Mouse (Mus musculus) hindbrain, embryonic 15.5 days (tissue): ENCODE results near the gene F10. TPM values are rescaled to one million over a fixed set of nuclear protein-coding genes. Genes with fewer than 3 reads are reported as not detected.
A peak's percentile ranks its signal among the peaks of the same experiment; 100 is the strongest.
"Not testable (repeated sequence)": the region's sequence is repeated elsewhere in the genome, so short reads cannot be mapped to it uniquely, and the experiment has no call there.

Source experiments
- ATAC-seq: fragments of 200-750 bp; cut with Nextera tagmentation; 2 replicates; pipeline ENCODE4 v1.8.0; 2017; ENCODE audit warnings: low read depth, moderate number of reproducible peaks, moderate TSS enrichment; ENCODE audit not compliant: low FRiP score
- H3K27ac ChIP-seq: fragments of 300-500 bp; sonication (generic); replicated peaks from 2 replicates; pipeline ENCODE4 v1.5.1; 2015; ENCODE audit warnings: mild to moderate bottlenecking, inconsistent platforms
- H3K27me3 ChIP-seq: fragments of 300-500 bp; sonication (generic); 2 replicates; pipeline ENCODE4 v1.6.1; 2015; ENCODE audit warnings: control low read depth, inconsistent platforms
- H3K36me3 ChIP-seq: fragments of 300-500 bp; sonication (generic); 2 replicates; pipeline ENCODE4 v1.6.1; 2015; ENCODE audit warnings: control low read depth, inconsistent platforms
- H3K4me1 ChIP-seq: fragments of 300-500 bp; sonication (generic); replicated peaks from 2 replicates; pipeline ENCODE4 v1.6.1; 2015; ENCODE audit warnings: control low read depth, inconsistent platforms
- H3K4me2 ChIP-seq: fragments of 300-500 bp; sonication (generic); 2 replicates; pipeline ENCODE4 v1.6.1; 2015; ENCODE audit warnings: moderate library complexity, mild to moderate bottlenecking, inconsistent platforms
- H3K4me3 ChIP-seq: fragments of 300-500 bp; sonication (generic); 2 replicates; pipeline ENCODE4 v1.5.1; 2015; ENCODE audit warnings: mild to moderate bottlenecking, inconsistent platforms
- H3K9ac ChIP-seq: fragments of 300-500 bp; sonication (generic); 2 replicates; pipeline ENCODE4 v1.6.1; 2015; ENCODE audit warnings: inconsistent platforms
- H3K9me3 ChIP-seq: fragments of 300-500 bp; sonication (generic); 2 replicates; pipeline ENCODE4 v1.6.1; 2016; ENCODE audit warnings: control low read depth, inconsistent platforms
- WGBS: fragments of 180-500 bp; shearing (Covaris S2); methylation state at CpG from one replicate; pipeline ENCODE4 v1.1.7; 2015; 5-methylcytosine and 5-hydroxymethylcytosine counted together
- polyA plus RNA-seq: library from polyadenylated mRNA; unstranded; fragments of >200 nt; fragmentation: Nextera tagmentation; extraction: Ambion mirVana; gene quantifications from 2 replicates; pipeline ENCODE4 v1.2.1, GENCODE M21; 2015

Gene F10
- polyA plus RNA-seq, 1 experiment from 2014 or later = 0.17 TPM

DNA sequence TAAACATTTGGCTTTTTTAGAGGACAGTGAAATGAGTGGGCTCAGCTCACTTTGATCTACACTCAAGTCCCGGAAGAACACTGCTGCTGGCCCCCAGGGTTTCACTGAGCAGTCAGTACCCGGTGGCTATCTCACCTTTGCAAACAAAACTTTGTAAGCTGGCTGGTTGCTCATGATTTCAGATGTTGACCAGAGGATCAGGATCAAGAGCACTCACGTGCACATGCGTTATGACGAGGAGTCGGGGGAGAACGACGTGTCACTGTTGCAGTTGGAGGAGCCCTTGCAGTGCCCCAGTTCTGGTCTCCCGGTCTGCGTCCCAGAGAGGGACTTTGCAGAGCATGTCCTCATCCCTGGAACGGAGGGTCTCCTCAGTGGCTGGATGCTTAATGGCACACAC lies 36.1 kb downstream of the F10 start:
- Histone ChIP-seq H3K4me2 (no peak overlapping the region), H3K27ac (no peak overlapping the region), H3K4me3 (no peak overlapping the region), H3K36me3 (peaks cover 47% of the 10 kb centered on the region), H3K9me3 (no peaks in the 10 kb centered on the region), H3K9ac (no peak overlapping the region), H3K4me1 (no peaks in the 10 kb centered on the region), H3K27me3 (no peaks in the 10 kb centered on the region)
- no peak for ATAC-seq
- 97% methylated on average over 11 of the region's 11 CpGs for WGBS

DNA sequence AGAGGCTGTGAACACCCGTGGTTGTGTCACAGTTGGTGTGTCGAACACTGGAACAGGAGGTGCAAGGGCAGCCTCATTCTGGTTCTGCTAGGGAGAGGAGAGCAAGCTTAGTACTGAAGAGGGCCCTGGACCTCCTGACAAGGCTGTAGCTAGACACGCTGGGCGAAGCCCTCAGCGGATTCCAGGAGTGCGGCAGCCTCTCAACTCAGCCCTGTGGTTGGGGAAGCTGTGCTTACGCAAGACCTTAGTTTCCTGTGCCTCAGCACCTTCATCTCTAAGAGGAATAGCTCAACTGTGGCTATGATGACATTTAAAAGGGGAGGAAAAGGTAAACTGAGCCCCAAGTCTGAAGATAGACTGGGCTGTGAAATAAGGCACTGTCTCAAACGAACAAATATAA lies 37.9 kb downstream of the F10 start:
- no peaks in the 10 kb centered on the region for H3K27me3 ChIP-seq
- H3K27ac ChIP-seq = no peak overlapping the region
- 95% methylated on average over 8 of the region's 8 CpGs for WGBS
- no peak for ATAC-seq
- H3K36me3 ChIP-seq = peaks cover 65% of the 10 kb centered on the region
- H3K4me3 ChIP-seq = no peak overlapping the region
- no peaks in the 10 kb centered on the region for H3K9me3 ChIP-seq
- no peak overlapping the region for H3K4me2 ChIP-seq
- no peak overlapping the region for H3K9ac ChIP-seq
- no peaks in the 10 kb centered on the region for H3K4me1 ChIP-seq

DNA sequence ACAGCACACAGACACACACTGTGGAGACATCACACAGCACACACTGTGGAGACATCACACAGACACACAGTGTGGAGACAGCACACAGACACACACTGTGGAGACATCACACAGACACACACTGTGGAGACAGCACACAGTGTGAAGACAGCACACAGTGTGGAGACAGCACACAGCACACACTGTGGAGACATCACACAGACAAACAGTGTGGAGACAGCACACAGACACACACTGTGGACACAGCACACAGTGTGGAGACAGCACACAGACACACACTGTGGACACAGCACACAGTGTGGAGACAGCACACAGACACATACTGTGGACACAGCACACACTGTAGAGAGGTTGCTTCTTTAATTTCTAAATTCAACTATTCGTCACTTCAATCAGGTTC lies 38.5 kb downstream of the F10 start:
- H3K9ac ChIP-seq, H3K4me2 ChIP-seq, H3K4me1 ChIP-seq, H3K27ac ChIP-seq, H3K27me3 ChIP-seq, H3K4me3 ChIP-seq, ATAC-seq, H3K9me3 ChIP-seq: not testable (repeated sequence)
- H3K36me3 ChIP-seq = peaks cover 70% of the 10 kb centered on the region
- 98% methylated on average over 1 of the region's 1 CpGs for WGBS

DNA sequence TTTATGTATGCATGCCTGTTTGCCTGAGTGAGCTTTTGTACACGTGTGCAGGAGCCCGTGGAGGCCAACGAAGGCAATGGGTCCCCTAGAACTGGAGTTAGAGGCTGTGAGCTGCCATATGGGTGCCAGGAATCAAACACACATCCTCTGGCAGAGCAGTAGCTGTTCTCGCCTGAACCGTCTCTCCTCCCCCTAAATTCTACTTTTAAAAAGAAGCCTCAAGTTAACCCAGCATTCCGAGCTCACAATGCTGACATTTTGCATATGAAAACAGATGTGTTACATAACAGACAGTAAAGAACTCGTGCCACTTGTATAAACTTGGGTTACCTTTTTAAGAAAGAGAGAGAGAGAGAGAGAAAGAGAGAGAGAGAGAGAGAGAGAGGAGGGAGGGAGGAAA lies 40.4 kb downstream of the F10 start:
- no peak overlapping the region for H3K27ac ChIP-seq
- WGBS = 91% methylated on average over 7 of the region's 7 CpGs
- H3K9me3 ChIP-seq = no peaks in the 10 kb centered on the region
- ATAC-seq = no peak
- H3K27me3 ChIP-seq = no peaks in the 10 kb centered on the region
- no peak overlapping the region for H3K9ac ChIP-seq
- H3K4me3 ChIP-seq = no peak overlapping the region
- H3K36me3 ChIP-seq = peaks cover 82% of the 10 kb centered on the region
- no peaks in the 10 kb centered on the region for H3K4me1 ChIP-seq
- H3K4me2 ChIP-seq = no peak overlapping the region

DNA sequence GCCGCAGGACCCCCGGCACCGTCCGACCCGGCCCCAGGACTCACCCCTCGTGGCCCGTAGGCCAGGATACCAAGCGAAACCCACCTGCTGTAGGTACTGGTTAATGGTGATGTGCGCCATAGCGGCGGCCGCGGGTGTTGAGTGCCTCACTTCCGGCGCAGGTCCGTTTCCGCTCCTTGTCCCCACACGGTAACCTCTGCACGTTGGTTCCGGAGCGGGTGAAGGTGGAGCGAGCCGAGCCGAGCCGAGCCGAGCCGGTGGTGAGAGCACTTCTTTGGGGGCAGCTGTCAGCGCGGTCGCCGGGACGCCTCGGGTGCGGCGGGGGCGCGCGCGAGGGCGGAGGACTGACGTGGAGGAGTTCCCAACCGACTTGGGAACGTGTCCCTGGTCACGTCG lies 67.6 kb downstream of the F10 start:
- H3K4me2 ChIP-seq = peak overlapping the region; percentile 97
- WGBS = under 1% methylated on average over 45 of the region's 45 CpGs
- peak overlapping the region; percentile 92 for H3K4me3 ChIP-seq
- H3K9me3 ChIP-seq = no peaks in the 10 kb centered on the region
- H3K36me3 ChIP-seq = peaks cover 5% of the 10 kb centered on the region
- ATAC-seq = peak; percentile 84
- peak overlapping the region; percentile 81 for H3K9ac ChIP-seq
- H3K4me1 ChIP-seq = peaks cover 26% of the 10 kb centered on the region
- H3K27ac ChIP-seq = peak overlapping the region; percentile 95
- H3K27me3 ChIP-seq = no peaks in the 10 kb centered on the region

DNA sequence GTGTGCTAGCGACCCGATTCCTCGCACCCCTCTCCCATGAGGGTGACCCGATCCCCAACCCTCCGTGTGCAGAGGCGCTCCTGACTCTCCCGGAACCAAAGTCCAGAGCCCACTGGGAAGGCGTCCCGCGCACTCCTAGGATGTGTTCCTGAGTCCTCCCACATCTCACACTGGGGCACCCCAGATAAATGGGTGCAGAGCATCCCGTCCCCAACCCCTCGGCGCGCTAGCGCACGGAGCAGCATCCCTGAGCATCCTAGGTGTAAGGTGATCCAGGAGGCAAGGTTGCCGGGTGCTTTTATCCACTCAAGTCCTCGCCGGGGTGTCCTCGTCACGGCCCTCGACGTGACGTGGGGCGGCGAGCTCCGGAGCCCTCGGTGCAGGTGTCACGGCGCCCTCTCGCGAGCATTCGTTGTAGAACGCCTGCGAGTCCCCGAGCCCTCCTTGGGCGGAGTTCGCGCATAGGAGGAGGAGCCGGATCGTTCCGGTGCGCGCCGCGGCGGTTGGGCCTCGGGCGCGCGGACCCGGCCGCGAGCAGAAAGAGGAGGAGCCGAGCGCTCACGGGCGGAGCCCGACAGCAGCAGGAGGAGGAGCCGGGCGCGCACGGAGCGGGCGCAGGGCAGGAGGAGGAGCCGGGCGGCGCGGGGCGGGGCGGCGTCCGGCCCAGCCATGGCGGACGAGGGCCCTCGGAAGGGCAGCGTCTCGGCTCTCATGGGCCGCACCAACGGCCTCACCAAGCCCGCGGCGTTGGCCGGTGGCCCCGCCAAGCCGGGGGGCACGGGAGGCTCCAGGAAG lies 68.2 kb downstream of the F10 start, which contains the start of the genes Pcid2 and Cul4a:
TSS of gene Pcid2 (minus strand) at position 373 of the 795 bp plus-strand sequence.
TSS of gene Cul4a (plus strand) at position 535 of the 795 bp plus-strand sequence.
- ATAC-seq = peak; percentile 96
- H3K9me3 ChIP-seq = no peaks in the 10 kb centered on the region
- peak within 1 kb of the TSS; percentile 97 for H3K4me2 ChIP-seq
- peak within 1 kb of the TSS; percentile 92 for H3K9ac ChIP-seq
- peak within 1 kb of the TSS; percentile 92 for H3K4me3 ChIP-seq
- WGBS = under 1% methylated on average over 82 of the region's 87 CpGs
- H3K36me3 ChIP-seq = peaks cover 5% of the 10 kb centered on the region; the same call in 1 of the 2 replicates
- H3K27me3 ChIP-seq = no peaks in the 10 kb centered on the region
- H3K4me1 ChIP-seq = peaks cover 28% of the 10 kb centered on the region
- peak within 1 kb of the TSS; percentile 95 for H3K27ac ChIP-seq

DNA sequence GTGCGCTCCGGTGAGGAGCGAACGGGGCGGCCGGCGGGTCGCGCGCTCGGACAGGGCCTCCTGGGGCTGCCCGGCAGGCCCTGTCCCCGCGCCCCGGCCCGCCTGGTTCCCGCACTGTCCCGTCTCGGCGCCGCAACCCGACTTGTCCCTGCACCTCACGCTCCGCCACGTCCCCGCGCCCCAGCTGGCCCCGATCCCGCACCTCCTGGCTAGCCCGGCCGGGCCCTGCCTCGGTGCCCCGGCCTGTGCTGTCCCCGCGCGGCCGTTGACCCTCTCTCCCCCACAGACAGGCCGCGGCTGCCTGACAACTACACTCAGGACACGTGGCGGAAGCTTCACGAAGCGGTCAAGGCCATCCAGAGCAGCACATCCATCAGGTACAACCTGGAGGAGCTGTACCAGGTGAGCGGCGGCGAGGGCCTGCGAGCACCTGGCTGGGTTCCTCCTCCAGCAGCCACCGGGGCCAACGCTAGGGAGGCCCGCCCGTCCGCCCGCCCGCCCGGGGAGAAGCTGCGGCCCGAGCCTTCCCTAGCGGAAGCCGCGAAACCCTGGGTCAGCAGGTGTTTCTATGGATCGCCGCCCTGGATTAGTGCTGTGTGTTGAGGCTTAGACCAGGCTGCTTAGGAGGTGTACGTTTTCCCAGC lies 68.9 kb downstream of the F10 start:
- peaks cover 5% of the 10 kb centered on the region; the same call in 1 of the 2 replicates for H3K36me3 ChIP-seq
- no peaks in the 10 kb centered on the region for H3K27me3 ChIP-seq
- peak overlapping the region; percentile 89 for H3K27ac ChIP-seq
- H3K9ac ChIP-seq = peak overlapping the region; percentile 92
- under 1% methylated on average over 54 of the region's 63 CpGs for WGBS
- peak overlapping the region; percentile 97 for H3K4me2 ChIP-seq
- no peaks in the 10 kb centered on the region for H3K9me3 ChIP-seq
- H3K4me3 ChIP-seq = peak overlapping the region; percentile 92
- peak; percentile 61 for ATAC-seq
- H3K4me1 ChIP-seq = peaks cover 31% of the 10 kb centered on the region

Other genes starting within 250 kb of the F10 start
- gene Mcf2l, start 163.5 kb upstream of the F10 start, polyA plus RNA-seq = 146 and 155 TPM in 2 replicates
- gene F7, start 11.3 kb upstream of the F10 start, polyA plus RNA-seq = 0.10 TPM in 1 of 2 replicates, not detected in the other
- 0.84 and 1.1 TPM in 2 replicates for gene Proz, start 23.6 kb downstream of the F10 start, polyA plus RNA-seq
- gene Pcid2, start 68.2 kb downstream of the F10 start, polyA plus RNA-seq = 40.4 TPM in 2 replicates
- 68.2 and 69.8 TPM in 2 replicates for gene Cul4a, start 68.3 kb downstream of the F10 start, polyA plus RNA-seq
- 297 and 317 TPM in 2 replicates for gene Lamp1, start 121.9 kb downstream of the F10 start, polyA plus RNA-seq
- gene Grtp1, start 163.3 kb downstream of the F10 start, polyA plus RNA-seq = 11.9 and 13.9 TPM in 2 replicates
- gene Adprhl1, start 216.9 kb downstream of the F10 start, polyA plus RNA-seq = 0.14 and 0.17 TPM in 2 replicates